8 mouse cellular contexts compared by ENCODE assay signal in the genomic region with DNA sequence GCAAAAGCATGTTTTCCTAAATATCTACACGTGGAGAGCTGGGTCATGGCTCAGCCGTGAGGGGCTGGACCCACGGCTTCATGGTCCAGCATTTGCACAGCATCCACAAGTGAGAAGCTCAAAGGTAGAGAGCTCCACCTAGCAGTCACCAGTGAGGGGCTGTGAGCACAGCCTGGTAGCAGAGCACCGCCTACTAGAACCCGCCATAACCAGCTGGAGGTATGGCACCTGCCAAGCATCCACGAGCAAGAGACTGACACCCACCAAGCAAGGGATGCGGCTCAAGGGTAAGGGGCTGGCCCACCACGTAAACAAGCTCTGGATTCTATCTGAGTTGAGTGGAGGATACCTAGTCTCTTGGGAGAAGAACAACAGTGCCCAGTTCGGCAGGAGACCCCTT. TPM values are rescaled to one million over a fixed set of nuclear protein-coding genes. Genes with fewer than 3 reads are reported as not detected.
DNase-seq lines count a peak whose midpoint lies in the region; ATAC-seq and TF ChIP-seq lines count a peak whose summit lies in the region.

No protein-coding gene starts in this region.

- H3K36me3 ChIP-seq in intestine, embryonic 15.5 days: peaks cover 16% of the 10 kb centered on the region
- peaks cover 35% of the 10 kb centered on the region for H3K36me3 ChIP-seq in midbrain, embryonic 13.5 days

- peak overlapping the region; percentile 96 for H3K4me3 ChIP-seq in left cerebral cortex, adult 2 months
- H3K4me3 ChIP-seq in brown adipose tissue, adult 24 weeks (ENCODE audit: insufficient read depth, low read depth, low read length): peak overlapping the region; percentile 93
- H3K4me3 ChIP-seq in intestine, embryonic 15.5 days (replicated peaks): peak overlapping the region; percentile 86
- peak overlapping the region; percentile 87 for H3K4me3 ChIP-seq in midbrain, embryonic 13.5 days (replicated peaks)

- 74% methylated on average over 9 of the region's 9 CpGs for WGBS in intestine, embryonic 15.5 days
- WGBS in midbrain, embryonic 13.5 days: 87% methylated on average over 9 of the region's 9 CpGs

- peaks cover 6% of the 10 kb centered on the region for H3K4me1 ChIP-seq in brown adipose tissue, adult 24 weeks (ENCODE audit: control insufficient read depth, insufficient read depth, insufficient read length, low read length)
- peaks cover 28% of the 10 kb centered on the region for H3K4me1 ChIP-seq in intestine, embryonic 15.5 days (replicated peaks)
- peaks cover 36% of the 10 kb centered on the region for H3K4me1 ChIP-seq in midbrain, embryonic 13.5 days (replicated peaks)

- H3K9me3 ChIP-seq in intestine, embryonic 15.5 days: no peaks in the 10 kb centered on the region
- no peaks in the 10 kb centered on the region for H3K9me3 ChIP-seq in midbrain, embryonic 13.5 days

- no peaks in the 10 kb centered on the region for H3K27me3 ChIP-seq in intestine, embryonic 15.5 days (replicated peaks)
- H3K27me3 ChIP-seq in midbrain, embryonic 13.5 days: no peaks in the 10 kb centered on the region

- peak overlapping the region; percentile 81; the same call in 1 of the 2 replicates for H3K27ac ChIP-seq in left cerebral cortex, adult 2 months
- no peak overlapping the region for H3K27ac ChIP-seq in brown adipose tissue, adult 24 weeks (replicated peaks; ENCODE audit: low read depth, low read length)
- H3K27ac ChIP-seq in intestine, embryonic 15.5 days: 0 out of 2 replicates have a peak overlapping the region, but pooled peaks have one; percentile 58
- no peak overlapping the region for H3K27ac ChIP-seq in midbrain, embryonic 13.5 days

- DNase-seq in left cerebral cortex, adult 2 months (ENCODE audit: extremely low spot score in 1 of 2, low spot score in 2 of 2): no peak
- no peak for DNase-seq in left cerebral cortex, postnatal 10 days (ENCODE audit: extremely low spot score in 1 of 2, low spot score in 2 of 2)
- no peak for DNase-seq in B cell, adult 2 months
- no peak for DNase-seq in layer of hippocampus, postnatal 10 days (ENCODE audit: low spot score in 2 of 2)
- no peak for DNase-seq in gastrocnemius, postnatal 4 days (ENCODE audit: low spot score in 2 of 2)

- TF ChIP-seq CTCF in left cerebral cortex, adult 2 months (IDR thresholded peaks at IDR 0.05): no peak; the same call in 1 of the 2 replicates

- intact Hi-C loops in left cerebral cortex, adult 2 months (cut with DNase I): loop anchor here (5.0 kb wide), 1 partner anchor 217 kb away; the partner anchor contains the start of gene Ntn5
- intact Hi-C loops in left cerebral cortex, postnatal 10 days (cut with DNase I): no loop called here

- H3K4me2 ChIP-seq in intestine, embryonic 15.5 days (replicated peaks): peak overlapping the region; percentile 89
- H3K4me2 ChIP-seq in midbrain, embryonic 13.5 days (replicated peaks): peak overlapping the region; percentile 88

- ATAC-seq in intestine, embryonic 15.5 days: no peak
- no peak for ATAC-seq in midbrain, embryonic 13.5 days

- H3K9ac ChIP-seq in intestine, embryonic 15.5 days: peak overlapping the region; percentile 90
- H3K9ac ChIP-seq in midbrain, embryonic 13.5 days (replicated peaks): peak overlapping the region; percentile 91

RNA-seq across cellular contexts. Expression of gene Bax, which starts 1.1 kb away (rescaled TPM):
- 10 to 100 TPM; 66.9 to 67.4 TPM for total RNA-seq in left cerebral cortex, adult 2 months (2021)
- 10 to 100 TPM; 86.0 to 93.8 TPM for total RNA-seq in left cerebral cortex, postnatal 10 days (2021)
- polyA plus RNA-seq in brown adipose tissue, adult 24 weeks (2012; ENCODE audit: insufficient read depth, insufficient read length, missing spikeins): 20.1 and 26.9 TPM in 2 replicates
- polyA plus RNA-seq in intestine, embryonic 15.5 days (2015; fragmentation: Nextera tagmentation; extraction: Ambion mirVana): 181 and 185 TPM in 2 replicates
- 259 and 265 TPM in 2 replicates for polyA plus RNA-seq in midbrain, embryonic 13.5 days (2015; fragmentation: Nextera tagmentation; extraction: Ambion mirVana)
- 100 to 1,000 TPM; 103 to 123 TPM for total RNA-seq in layer of hippocampus, postnatal 10 days (2021)
- total RNA-seq in gastrocnemius, postnatal 4 days (2021): 10 to 100 TPM; 39.3 to 43.8 TPM

RNA-seq across cellular contexts. Expression of gene Ftl1, which starts 5.9 kb away (rescaled TPM):
- 100 to 1,000 TPM; 200 to 208 TPM for total RNA-seq in left cerebral cortex, adult 2 months (2021)
- 100 to 1,000 TPM; 445 to 456 TPM for total RNA-seq in left cerebral cortex, postnatal 10 days (2021)
- polyA plus RNA-seq in brown adipose tissue, adult 24 weeks (2012; ENCODE audit: insufficient read depth, insufficient read length, missing spikeins): 1,179 and 1,214 TPM in 2 replicates
- polyA plus RNA-seq in intestine, embryonic 15.5 days (2015; fragmentation: Nextera tagmentation; extraction: Ambion mirVana): 5,581 and 6,050 TPM in 2 replicates
- 6,845 and 7,096 TPM in 2 replicates for polyA plus RNA-seq in midbrain, embryonic 13.5 days (2015; fragmentation: Nextera tagmentation; extraction: Ambion mirVana)
- total RNA-seq in layer of hippocampus, postnatal 10 days (2021): 100 to 1,000 TPM; 429 to 433 TPM
- 100 to 1,000 TPM; 339 to 373 TPM for total RNA-seq in gastrocnemius, postnatal 4 days (2021)

RNA-seq across cellular contexts. Expression of gene Tulp2, which starts 16.1 kb away (rescaled TPM):
- under 1 TPM in 1 of 2 experiments, not detected in 1; 0.30 TPM for total RNA-seq in left cerebral cortex, adult 2 months (2021)
- total RNA-seq in left cerebral cortex, postnatal 10 days (2021): not detected
- polyA plus RNA-seq in brown adipose tissue, adult 24 weeks (2012; ENCODE audit: insufficient read depth, insufficient read length, missing spikeins): not detected in 2 replicates
- 1.8 and 1.9 TPM in 2 replicates for polyA plus RNA-seq in intestine, embryonic 15.5 days (2015; fragmentation: Nextera tagmentation; extraction: Ambion mirVana)
- polyA plus RNA-seq in midbrain, embryonic 13.5 days (2015; fragmentation: Nextera tagmentation; extraction: Ambion mirVana): 0.22 TPM in 1 of 2 replicates, not detected in the other
- under 1 TPM in 1 of 2 experiments, not detected in 1; 0.23 TPM for total RNA-seq in layer of hippocampus, postnatal 10 days (2021)
- under 1 TPM; 0.17 to 0.36 TPM for total RNA-seq in gastrocnemius, postnatal 4 days (2021)

RNA-seq across cellular contexts. Expression of gene Gm45808, which starts 21.1 kb away (rescaled TPM):
- total RNA-seq in left cerebral cortex, adult 2 months (2021): 1 to 10 TPM; 1.5 to 2.0 TPM
- not detected for total RNA-seq in left cerebral cortex, postnatal 10 days (2021)
- 6.9 TPM in 1 of 2 replicates, not detected in the other for polyA plus RNA-seq in brown adipose tissue, adult 24 weeks (2012; ENCODE audit: insufficient read depth, insufficient read length, missing spikeins)
- polyA plus RNA-seq in intestine, embryonic 15.5 days (2015; fragmentation: Nextera tagmentation; extraction: Ambion mirVana): not detected in 2 replicates
- polyA plus RNA-seq in midbrain, embryonic 13.5 days (2015; fragmentation: Nextera tagmentation; extraction: Ambion mirVana): not detected in 2 replicates
- total RNA-seq in layer of hippocampus, postnatal 10 days (2021): 1 to 10 TPM; 1.2 to 1.4 TPM
- 1 to 10 TPM; 3.8 to 5.4 TPM for total RNA-seq in gastrocnemius, postnatal 4 days (2021)

RNA-seq across cellular contexts. Expression of gene Dhdh, which starts 23.1 kb away (rescaled TPM):
- total RNA-seq in left cerebral cortex, adult 2 months (2021): 1 to 10 TPM; 3.7 to 4.8 TPM
- total RNA-seq in left cerebral cortex, postnatal 10 days (2021): 1 to 10 TPM; 3.0 to 3.1 TPM
- polyA plus RNA-seq in brown adipose tissue, adult 24 weeks (2012; ENCODE audit: insufficient read depth, insufficient read length, missing spikeins): 145 and 190 TPM in 2 replicates
- polyA plus RNA-seq in intestine, embryonic 15.5 days (2015; fragmentation: Nextera tagmentation; extraction: Ambion mirVana): 2.6 and 2.7 TPM in 2 replicates
- 3.3 and 3.6 TPM in 2 replicates for polyA plus RNA-seq in midbrain, embryonic 13.5 days (2015; fragmentation: Nextera tagmentation; extraction: Ambion mirVana)
- 1 to 10 TPM; 2.0 to 2.6 TPM for total RNA-seq in layer of hippocampus, postnatal 10 days (2021)
- total RNA-seq in gastrocnemius, postnatal 4 days (2021): 1 to 10 TPM; 8.3 TPM

Comparison
In these comparisons a context has a peak if more than half of its experiments do, and no peak if none do; other contexts are left out.
1. H3K27ac ChIP-seq: peak in left cerebral cortex, adult 2 months (single experiment) and intestine, embryonic 15.5 days (single experiment); none in brown adipose tissue, adult 24 weeks (single experiment) and midbrain, embryonic 13.5 days (single experiment).
2. Peak in every context shown above with its lines, with median percentiles within 50 percentile points of each other: H3K4me3 ChIP-seq.